Mouse (Mus musculus): Measurements from ENCODE around the gene Col23a1. TPM values are rescaled to one million over a fixed set of nuclear protein-coding genes. Genes with fewer than 3 reads are reported as not detected.

Col23a1 gene
- polyA plus RNA-seq, 1 experiment, result 1.5 TPM

- no peak for TF ChIP-seq POLR2A (IDR thresholded peaks at IDR 0.05; ENCODE audit: low read depth, low read length)
- no peak for TF ChIP-seq CTCF (IDR thresholded peaks at IDR 0.05; ENCODE audit: extremely low read depth, insufficient read depth, insufficient read length, insufficient replicate concordance)
- H3K27ac ChIP-seq (ENCODE audit: insufficient read depth, low read length), result no peak overlapping the region
- 93% methylated on average over 5 of the region's 5 CpGs for WGBS
Observed at GRCm38 (mm10) chr11:51451281-51451680, 161.6 kb downstream of the Col23a1 start.

GRCm38 (mm10) chr11:51451925-51452324 lies 162.2 kb downstream of the Col23a1 start:
- no peak for DNase-seq (ENCODE audit: low read depth in 1 of 2, low spot score in 2 of 2)
- no peaks in the 10 kb centered on the region for H3K36me3 ChIP-seq (ENCODE audit: control insufficient read depth, insufficient read depth, low read length)
- H3K4me3 ChIP-seq (ENCODE audit: extremely low read depth, insufficient read depth, insufficient read length), result no peak overlapping the region
- H3K27ac ChIP-seq (ENCODE audit: insufficient read depth, low read length), result no peak overlapping the region
- 83% methylated on average over 7 of the region's 7 CpGs for WGBS
- TF ChIP-seq POLR2A (IDR thresholded peaks at IDR 0.05; ENCODE audit: low read depth, low read length) (no peak), CTCF (IDR thresholded peaks at IDR 0.05; ENCODE audit: extremely low read depth, insufficient read depth, insufficient read length, insufficient replicate concordance) (no peak)
- no peaks in the 10 kb centered on the region for H3K27me3 ChIP-seq (ENCODE audit: control insufficient read depth, insufficient read depth, low read length)
- no peaks in the 10 kb centered on the region for H3K4me1 ChIP-seq (ENCODE audit: control insufficient read depth, insufficient read depth, insufficient read length)

More at GRCm38 (mm10) chr11:51451281-51451680, 161.6 kb downstream of the Col23a1 start:
- no peaks in the 10 kb centered on the region for H3K36me3 ChIP-seq (ENCODE audit: control insufficient read depth, insufficient read depth, low read length)
- no peak overlapping the region for H3K4me3 ChIP-seq (ENCODE audit: extremely low read depth, insufficient read depth, insufficient read length)
- no peaks in the 10 kb centered on the region for H3K4me1 ChIP-seq (ENCODE audit: control insufficient read depth, insufficient read depth, insufficient read length)
- no peak for DNase-seq (ENCODE audit: low read depth in 1 of 2, low spot score in 2 of 2)
- H3K27me3 ChIP-seq (ENCODE audit: control insufficient read depth, insufficient read depth, low read length), result no peaks in the 10 kb centered on the region

GRCm38 (mm10) chr11:51453742-51454141 lies 164.0 kb downstream of the Col23a1 start:
- Histone ChIP-seq H3K4me1 (ENCODE audit: control insufficient read depth, insufficient read depth, insufficient read length) (no peaks in the 10 kb centered on the region), H3K4me3 (ENCODE audit: extremely low read depth, insufficient read depth, insufficient read length) (no peak overlapping the region), H3K27me3 (ENCODE audit: control insufficient read depth, insufficient read depth, low read length) (no peaks in the 10 kb centered on the region), H3K36me3 (ENCODE audit: control insufficient read depth, insufficient read depth, low read length) (no peaks in the 10 kb centered on the region), H3K27ac (ENCODE audit: insufficient read depth, low read length) (no peak overlapping the region)
- WGBS, result 93% methylated on average over 9 of the region's 9 CpGs
- DNase-seq (ENCODE audit: low read depth in 1 of 2, low spot score in 2 of 2), result no peak
- no peak for TF ChIP-seq POLR2A (IDR thresholded peaks at IDR 0.05; ENCODE audit: low read depth, low read length)

GRCm38 (mm10) chr11:51455501-51455900 lies 165.8 kb downstream of the Col23a1 start:
- no peak for TF ChIP-seq CTCF (IDR thresholded peaks at IDR 0.05; ENCODE audit: extremely low read depth, insufficient read depth, insufficient read length, insufficient replicate concordance)
- DNase-seq (ENCODE audit: low read depth in 1 of 2, low spot score in 2 of 2), result no peak
- Histone ChIP-seq H3K4me3 (ENCODE audit: extremely low read depth, insufficient read depth, insufficient read length) (no peak overlapping the region), H3K27me3 (ENCODE audit: control insufficient read depth, insufficient read depth, low read length) (no peaks in the 10 kb centered on the region), H3K4me1 (ENCODE audit: control insufficient read depth, insufficient read depth, insufficient read length) (no peaks in the 10 kb centered on the region), H3K27ac (ENCODE audit: insufficient read depth, low read length) (no peak overlapping the region), H3K36me3 (ENCODE audit: control insufficient read depth, insufficient read depth, low read length) (no peaks in the 10 kb centered on the region)

- 55% methylated on average over 5 of the region's 5 CpGs for WGBS
- H3K27ac ChIP-seq (ENCODE audit: insufficient read depth, low read length), result no peak overlapping the region
Observed at GRCm38 (mm10) chr11:51457624-51458023, 167.9 kb downstream of the Col23a1 start.

GRCm38 (mm10) chr11:51458649-51459048 lies 168.9 kb downstream of the Col23a1 start:
- no peak for TF ChIP-seq CTCF (IDR thresholded peaks at IDR 0.05; ENCODE audit: extremely low read depth, insufficient read depth, insufficient read length, insufficient replicate concordance)
- no peak for TF ChIP-seq POLR2A (IDR thresholded peaks at IDR 0.05; ENCODE audit: low read depth, low read length)
- WGBS, result 77% methylated on average over 4 of the region's 4 CpGs

More at GRCm38 (mm10) chr11:51457624-51458023, 167.9 kb downstream of the Col23a1 start:
- DNase-seq (ENCODE audit: low read depth in 1 of 2, low spot score in 2 of 2), result no peak
- H3K27me3 ChIP-seq (ENCODE audit: control insufficient read depth, insufficient read depth, low read length), result no peaks in the 10 kb centered on the region
- H3K4me1 ChIP-seq (ENCODE audit: control insufficient read depth, insufficient read depth, insufficient read length), result no peaks in the 10 kb centered on the region
- H3K4me3 ChIP-seq (ENCODE audit: extremely low read depth, insufficient read depth, insufficient read length), result no peak overlapping the region
- H3K36me3 ChIP-seq (ENCODE audit: control insufficient read depth, insufficient read depth, low read length), result no peaks in the 10 kb centered on the region
- TF ChIP-seq POLR2A (IDR thresholded peaks at IDR 0.05; ENCODE audit: low read depth, low read length), result no peak
- TF ChIP-seq CTCF (IDR thresholded peaks at IDR 0.05; ENCODE audit: extremely low read depth, insufficient read depth, insufficient read length, insufficient replicate concordance), result no peak

GRCm38 (mm10) chr11:51459569-51460043 lies 169.9 kb downstream of the Col23a1 start:
- Histone ChIP-seq H3K4me1 (ENCODE audit: control insufficient read depth, insufficient read depth, insufficient read length) (no peaks in the 10 kb centered on the region), H3K27ac (ENCODE audit: insufficient read depth, low read length) (no peak overlapping the region), H3K36me3 (ENCODE audit: control insufficient read depth, insufficient read depth, low read length) (no peaks in the 10 kb centered on the region), H3K27me3 (ENCODE audit: control insufficient read depth, insufficient read depth, low read length) (no peaks in the 10 kb centered on the region), H3K4me3 (ENCODE audit: extremely low read depth, insufficient read depth, insufficient read length) (no peak overlapping the region)
- DNase-seq (ENCODE audit: low read depth in 1 of 2, low spot score in 2 of 2), result no peak
- TF ChIP-seq CTCF (IDR thresholded peaks at IDR 0.05; ENCODE audit: extremely low read depth, insufficient read depth, insufficient read length, insufficient replicate concordance) (no peak), POLR2A (IDR thresholded peaks at IDR 0.05; ENCODE audit: low read depth, low read length) (no peak)
- WGBS, result 88% methylated on average over 8 of the region's 8 CpGs

More at GRCm38 (mm10) chr11:51458649-51459048, 168.9 kb downstream of the Col23a1 start:
- H3K4me1 ChIP-seq (ENCODE audit: control insufficient read depth, insufficient read depth, insufficient read length), result no peaks in the 10 kb centered on the region
- DNase-seq (ENCODE audit: low read depth in 1 of 2, low spot score in 2 of 2), result no peak
- no peak overlapping the region for H3K27ac ChIP-seq (ENCODE audit: insufficient read depth, low read length)
- no peak overlapping the region for H3K4me3 ChIP-seq (ENCODE audit: extremely low read depth, insufficient read depth, insufficient read length)
- H3K36me3 ChIP-seq (ENCODE audit: control insufficient read depth, insufficient read depth, low read length), result no peaks in the 10 kb centered on the region
- H3K27me3 ChIP-seq (ENCODE audit: control insufficient read depth, insufficient read depth, low read length), result no peaks in the 10 kb centered on the region
